Mouse (Mus musculus) kidney, adult 2 months (tissue): Measurements from ENCODE around the gene Vegfa.

Experiments used
- CTCF ChIP-seq: fragments of 200-500 bp; conservative IDR thresholded peaks from 2 replicates; pipeline ENCODE4 v1.5.1; 2011; ENCODE audit warnings: low read depth, mild to moderate bottlenecking, control low read depth, low read length, moderate library complexity, mixed read lengths; ENCODE audit not compliant: insufficient read depth, insufficient read length
- POLR2A ChIP-seq: fragments of 200-500 bp; IDR thresholded peaks from one replicate; pipeline ENCODE4 v1.6.1; 2011; ENCODE audit warnings: low read depth, low read length, control low read depth

- TF ChIP-seq CTCF, result no peak
- no peak for TF ChIP-seq POLR2A
Observed at GRCm38 (mm10) chr17:45968341-45968740, 63.8 kb downstream of the Vegfa start.
